Mouse (Mus musculus): ENCODE results near the gene Ern1.

- TF ChIP-seq CTCF (IDR thresholded peaks at IDR 0.05; ENCODE audit: control insufficient read depth, insufficient read depth, insufficient replicate concordance, low read depth, low read length) (no peak), POLR2A (IDR thresholded peaks at IDR 0.05; ENCODE audit: control insufficient read depth, low read depth, low read length) (no peak)
Measured at GRCm38 (mm10) chr11:106464681-106465544, 22.7 kb downstream of the Ern1 start.
